Mouse (Mus musculus) retina, adult 2 months (tissue): ENCODE measurements around the gene Hmox1.
A peak's percentile ranks its signal among the peaks of the same experiment; 100 is the strongest.

Source experiments
- DNase-seq: peaks from one replicate; pipeline ENCODE4 v3.0.0-alpha.2; 2012; ENCODE audit warnings: low read depth, low spot score

Hmox1 gene

GRCm38 (mm10) chr8:75088989-75089881 is 4.2 kb upstream of the Hmox1 start:
- peak; percentile 32 for DNase-seq

GRCm38 (mm10) chr8:75090781-75091365 is 2.5 kb upstream of the Hmox1 start:
- no peak for DNase-seq

- DNase-seq, result no peak
Observed at GRCm38 (mm10) chr8:75102956-75103355, 9.5 kb downstream of the Hmox1 start.

GRCm38 (mm10) chr8:75103376-75103878 is 10.0 kb downstream of the Hmox1 start:
- DNase-seq, result no peak

- peak; percentile 55 for DNase-seq
Observed at GRCm38 (mm10) chr8:75108527-75109235, 15.3 kb downstream of the Hmox1 start.

- DNase-seq, result peak; percentile 99
Observed at GRCm38 (mm10) chr8:75109236-75109967, 16.0 kb downstream of the Hmox1 start, which contains the start of gene Mcm5. TSS of gene Mcm5 (plus strand) at chr8:75109569.

GRCm38 (mm10) chr8:75110093-75110492 is 16.7 kb downstream of the Hmox1 start:
- no peak for DNase-seq

GRCm38 (mm10) chr8:75118505-75118904 is 25.1 kb downstream of the Hmox1 start:
- DNase-seq, result no peak

- no peak for DNase-seq
Observed at GRCm38 (mm10) chr8:75119287-75119686, 25.9 kb downstream of the Hmox1 start.

GRCm38 (mm10) chr8:75119747-75120146 is 26.3 kb downstream of the Hmox1 start:
- DNase-seq, result no peak

GRCm38 (mm10) chr8:75127406-75127805 is 34.0 kb downstream of the Hmox1 start:
- DNase-seq, result no peak

- DNase-seq, result peak; percentile 29
Observed at GRCm38 (mm10) chr8:75132485-75132884, 39.1 kb downstream of the Hmox1 start.

GRCm38 (mm10) chr8:75133399-75133798 is 40.0 kb downstream of the Hmox1 start:
- no peak for DNase-seq

- DNase-seq, result no peak
Observed at GRCm38 (mm10) chr8:75134603-75135391, 41.4 kb downstream of the Hmox1 start.

- no peak for DNase-seq
Observed at GRCm38 (mm10) chr8:75135756-75136155, 42.3 kb downstream of the Hmox1 start.

- DNase-seq, result no peak
Observed at GRCm38 (mm10) chr8:75136256-75136655, 42.8 kb downstream of the Hmox1 start.

GRCm38 (mm10) chr8:75137536-75137935 is 44.1 kb downstream of the Hmox1 start:
- no peak for DNase-seq
